Mouse (Mus musculus) CD4-positive, CD25-positive, alpha-beta regulatory T cell, adult 4 months (primary cell): Measurements from ENCODE around the gene Zfp689. TPM values are rescaled to one million over a fixed set of nuclear protein-coding genes. Genes with fewer than 3 reads are reported as not detected.
"Not testable (repeated sequence)": the region's sequence is repeated elsewhere in the genome, so short reads cannot be mapped to it uniquely, and the experiment has no call there.

Source experiments
- ATAC-seq: one replicate; pipeline ENCODE4 v1.8.0; 2017
- polyA plus RNA-seq, 2 experiments: library from polyadenylated mRNA; unstranded; fragments of 100-300 nt; shearing (Covaris generic); gene quantifications; one replicate each; pipeline ENCODE4 v1.2.1; 2017

The Zfp689 gene
- polyA plus RNA-seq, result 1 to 10 TPM; 5.6 to 7.9 TPM

GRCm38 (mm10) chr7:127448521-127449300 is at the start of gene Zfp689:
TSS of gene Zfp689 (minus strand) at chr7:127449158.
- ATAC-seq, result peak; percentile 94

DNA sequence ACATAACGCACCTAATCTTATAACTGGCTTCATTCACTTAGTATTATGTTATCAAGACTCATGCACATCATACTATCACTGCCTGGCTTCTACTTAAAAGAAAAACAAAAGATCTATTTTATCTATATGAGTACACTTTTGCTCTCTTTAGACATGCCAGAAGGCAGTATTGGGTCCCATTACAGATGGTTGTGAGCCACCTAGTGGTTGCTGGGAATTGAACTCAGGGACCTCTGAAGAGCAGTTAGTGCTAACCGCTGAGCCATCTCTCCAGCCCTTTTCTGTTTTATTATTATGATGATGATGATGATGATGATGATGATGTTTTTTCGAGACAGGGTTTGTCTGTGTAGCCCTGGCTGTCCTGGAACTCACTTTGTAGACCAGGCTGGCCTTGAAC is 49.4 kb upstream of the Zfp689 start:
- ATAC-seq, result peak; percentile 54

- no peak for ATAC-seq
These were observed 48.4 kb upstream of the Zfp689 start for GRCm38 (mm10) chr7:127497382-127497781.

DNA sequence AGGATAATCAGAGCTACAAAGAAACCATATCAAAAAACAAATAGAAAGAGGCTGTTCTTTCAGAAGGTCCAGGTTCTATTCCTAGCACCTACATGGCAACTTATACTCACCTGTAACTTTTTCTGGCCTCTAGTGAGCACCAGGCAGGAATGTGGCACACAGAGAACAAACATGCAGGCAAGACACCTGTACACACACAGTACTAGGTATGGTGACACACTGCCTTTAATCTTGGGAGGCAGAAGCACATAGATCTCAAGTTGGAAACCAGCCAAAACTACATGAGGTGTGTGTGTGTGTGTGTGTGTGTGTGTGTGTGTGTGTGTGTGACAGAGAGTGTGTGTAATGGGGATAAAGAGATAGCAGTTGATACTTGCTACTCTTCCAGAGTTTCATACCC is 45.7 kb upstream of the Zfp689 start:
- ATAC-seq, result no peak

GRCm38 (mm10) chr7:127491846-127492245 is 42.9 kb upstream of the Zfp689 start:
- ATAC-seq, result no peak

DNA sequence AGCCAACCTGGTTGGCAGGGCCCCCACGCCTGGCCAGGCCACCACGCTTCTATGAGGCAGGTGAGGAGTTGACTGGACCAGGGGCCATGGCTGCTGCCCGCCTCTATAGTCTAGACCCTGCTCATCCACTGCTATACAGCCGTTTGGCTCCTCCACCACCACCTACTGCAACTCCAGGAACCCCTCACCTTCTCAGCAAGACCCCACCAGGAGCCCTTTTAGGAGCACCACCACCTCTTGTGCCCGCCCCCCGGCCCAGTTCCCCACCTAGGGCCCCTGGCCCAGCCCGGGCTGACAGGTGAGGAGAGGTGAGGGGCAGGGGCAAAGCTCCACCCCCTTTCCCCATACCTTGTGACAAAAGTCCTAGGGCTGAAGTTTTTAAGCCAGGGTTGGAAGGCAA is 41.0 kb upstream of the Zfp689 start:
- no peak for ATAC-seq

GRCm38 (mm10) chr7:127488364-127488763 is 39.4 kb upstream of the Zfp689 start:
- not testable (repeated sequence) for ATAC-seq

- ATAC-seq, result no peak
These were observed 36.5 kb upstream of the Zfp689 start for GRCm38 (mm10) chr7:127485416-127485815.

GRCm38 (mm10) chr7:127480321-127480720 is 31.4 kb upstream of the Zfp689 start:
- no peak for ATAC-seq

DNA sequence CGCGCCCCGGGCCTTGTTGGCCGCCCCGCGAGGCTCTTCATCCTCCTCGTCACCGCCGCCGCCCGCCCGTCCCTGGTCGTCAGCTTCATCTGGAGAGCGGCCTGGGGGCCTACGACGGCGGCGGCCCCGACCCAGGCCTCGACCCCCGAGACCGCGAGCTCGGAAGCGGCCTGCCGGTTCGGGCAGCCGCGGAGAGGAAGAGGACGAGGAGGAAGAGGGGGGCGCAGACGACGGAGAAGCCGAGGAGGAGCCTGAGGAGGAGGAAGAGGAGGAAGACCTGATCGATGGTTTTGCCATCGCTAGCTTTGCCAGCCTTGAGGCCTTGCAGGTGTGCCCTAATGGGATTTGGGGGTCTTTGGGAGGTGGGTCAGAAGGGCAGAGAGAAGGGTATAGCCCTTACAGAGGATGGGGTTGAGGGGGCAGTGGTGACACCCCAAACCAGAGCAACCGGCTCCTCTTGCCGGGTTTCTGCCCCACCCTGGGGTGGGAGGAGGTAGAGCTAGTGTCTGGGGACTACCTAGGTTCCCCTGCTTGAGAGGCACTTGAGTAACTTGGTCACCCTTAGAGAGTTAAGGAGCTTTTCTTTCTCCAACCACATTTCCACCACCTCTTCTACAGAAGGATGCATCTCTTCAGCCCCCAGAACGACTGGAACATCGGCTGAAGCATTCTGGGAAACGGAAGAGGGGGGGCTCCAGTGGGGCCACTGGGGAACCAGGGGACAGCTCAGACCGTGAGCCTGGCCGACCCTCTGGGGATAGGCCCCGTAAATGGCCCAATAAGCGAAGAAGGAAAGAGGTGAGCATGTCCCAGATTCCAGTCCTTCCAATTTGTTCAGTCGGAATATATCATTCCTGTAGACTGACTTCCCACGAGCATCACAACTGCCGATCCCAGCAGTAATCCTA is 30.6 kb upstream of the Zfp689 start:
- ATAC-seq, result no peak

GRCm38 (mm10) chr7:127478635-127479317 is 29.8 kb upstream of the Zfp689 start, which contains the start of gene Fbrs:
TSS of gene Fbrs (plus strand) at chr7:127479199.
- peak; percentile 35 for ATAC-seq

DNA sequence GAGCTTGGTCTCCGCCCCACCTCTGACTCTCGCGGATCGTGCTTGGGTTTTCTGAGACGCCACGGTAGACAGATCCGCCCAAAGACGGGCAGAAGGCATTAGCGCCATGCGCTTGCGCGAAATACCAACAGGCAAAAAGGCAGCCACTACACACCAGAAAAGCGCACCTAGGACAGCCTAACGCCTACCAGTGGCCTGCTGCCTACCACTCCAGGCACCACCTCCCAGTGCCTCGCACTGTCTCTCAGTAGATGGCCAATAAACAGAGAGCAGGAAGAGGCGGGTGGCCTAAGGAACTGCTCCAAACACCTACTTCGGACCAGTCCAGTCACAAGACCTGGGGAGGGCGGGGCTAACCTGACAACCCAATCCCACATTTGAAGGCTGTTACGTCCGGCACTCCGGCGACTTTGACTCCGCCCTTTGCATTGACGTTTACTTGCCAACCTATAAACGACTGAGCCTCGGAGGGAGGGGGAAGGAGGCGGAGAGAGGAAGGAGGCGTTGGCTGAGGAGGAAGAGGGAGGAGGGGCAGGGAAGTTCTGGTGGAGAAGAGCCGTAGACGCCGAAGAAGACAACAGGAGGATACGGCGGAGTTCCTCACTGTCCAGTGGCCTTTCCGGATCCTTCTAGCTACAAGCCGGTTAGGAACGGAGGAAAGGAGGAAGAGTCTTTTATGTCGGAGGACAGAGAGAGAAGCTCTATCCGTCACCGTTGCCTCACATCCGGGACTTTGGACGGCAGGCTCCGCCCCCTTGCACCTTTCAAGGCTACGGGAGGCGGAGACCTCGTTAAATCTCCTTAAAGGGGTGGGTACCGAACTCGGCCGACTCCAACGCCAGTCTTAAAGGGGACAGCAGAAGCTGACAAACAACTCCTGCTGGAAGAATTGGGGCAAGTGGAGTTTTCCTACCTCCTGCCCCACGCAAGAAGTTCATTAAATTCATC is 29.0 kb upstream of the Zfp689 start:
- ATAC-seq, result peak; percentile 78

GRCm38 (mm10) chr7:127476855-127477254 is 27.9 kb upstream of the Zfp689 start:
- no peak for ATAC-seq

DNA sequence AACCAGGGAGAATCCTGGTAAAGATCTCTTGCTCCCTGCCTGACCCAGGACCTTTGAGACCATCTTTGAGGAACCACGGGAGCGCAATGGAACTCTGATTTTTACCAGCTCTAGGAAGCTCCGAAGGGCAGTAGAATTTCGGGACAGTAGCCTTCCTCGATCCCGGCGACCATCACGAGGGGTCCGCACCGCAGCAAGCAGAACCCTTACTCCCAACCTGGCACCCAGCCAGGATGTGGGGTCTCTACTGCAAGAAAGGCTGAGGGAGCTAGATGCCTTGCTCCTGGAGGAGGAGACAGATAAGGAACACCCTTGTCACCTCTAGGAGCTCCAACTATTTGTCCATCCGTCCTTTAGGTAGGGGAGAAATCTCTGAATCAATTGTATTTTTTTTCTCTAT is 27.4 kb upstream of the Zfp689 start:
- no peak for ATAC-seq

GRCm38 (mm10) chr7:127475186-127475740 is 26.3 kb upstream of the Zfp689 start:
- ATAC-seq, result no peak

GRCm38 (mm10) chr7:127474378-127475070 is 25.6 kb upstream of the Zfp689 start:
- ATAC-seq, result no peak

GRCm38 (mm10) chr7:127473705-127474104 is 24.7 kb upstream of the Zfp689 start:
- ATAC-seq, result no peak

DNA sequence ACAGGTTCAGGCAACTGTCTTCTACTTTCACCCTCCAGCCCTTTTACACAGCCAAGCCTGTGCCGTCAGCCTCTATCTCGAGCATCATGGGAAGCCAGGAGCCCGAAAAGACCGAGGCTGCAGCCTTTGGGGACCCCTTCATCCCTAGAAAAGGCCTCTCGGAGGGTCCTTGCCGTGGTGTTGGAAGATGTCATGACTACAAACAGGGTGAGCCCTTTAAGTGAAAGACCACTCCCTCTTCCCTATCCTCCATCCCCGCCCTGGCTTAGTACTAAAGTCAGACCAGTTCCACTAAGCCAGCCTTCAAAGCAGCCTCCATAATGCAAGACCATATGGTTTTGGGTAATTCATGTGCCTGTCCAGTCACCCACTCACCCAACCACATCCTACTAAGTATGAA is 23.1 kb upstream of the Zfp689 start:
- ATAC-seq, result no peak

- peak; percentile 3 for ATAC-seq
These were observed 22.7 kb upstream of the Zfp689 start for GRCm38 (mm10) chr7:127471646-127472010.

DNA sequence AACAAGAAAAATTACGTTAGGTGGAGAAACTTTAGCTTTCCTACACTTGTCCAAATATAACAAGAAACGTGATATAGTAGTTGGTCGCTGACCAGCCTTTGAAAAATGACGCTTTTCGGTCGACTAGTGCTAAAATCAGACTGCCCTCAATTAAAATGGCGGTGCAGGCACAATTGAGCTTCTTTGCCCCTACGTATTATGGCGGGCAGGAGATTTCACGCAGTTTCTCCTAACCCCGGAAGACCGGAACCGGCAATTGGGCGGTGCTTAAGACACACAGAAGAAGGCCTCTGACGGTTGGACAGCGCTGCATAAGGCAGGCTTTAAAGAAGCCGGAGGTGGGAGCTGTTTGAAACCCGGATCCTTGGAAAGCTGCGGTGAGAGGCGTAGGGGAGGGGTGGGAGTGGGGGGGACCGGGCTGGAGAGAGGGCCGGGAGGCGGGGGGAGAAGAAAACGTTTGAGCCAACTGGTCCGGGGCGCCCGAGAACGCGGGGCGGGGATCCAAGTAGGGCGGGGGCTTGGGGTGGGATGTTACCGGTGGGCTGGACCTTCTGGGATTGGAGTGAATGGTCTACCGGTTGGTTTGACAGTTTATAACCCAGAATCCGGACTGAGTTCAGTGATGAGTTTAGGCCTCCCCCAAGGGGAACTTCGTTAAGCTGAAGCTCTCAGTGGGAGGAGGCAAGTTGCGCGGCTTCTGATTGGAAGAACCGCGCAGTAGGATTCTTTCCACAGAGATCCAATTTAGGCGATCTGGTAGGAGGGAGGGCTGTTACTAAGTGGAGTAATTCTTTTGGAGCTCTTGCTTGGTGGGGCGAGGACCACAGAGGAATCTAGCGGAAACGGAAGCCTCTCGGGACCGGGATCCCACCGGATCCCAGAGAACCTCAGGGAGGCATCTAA is 22.0 kb upstream of the Zfp689 start:
- peak; percentile 95 for ATAC-seq
